Comparison of ENCODE assay signal across 28 mouse cellular contexts in the genomic region with DNA sequence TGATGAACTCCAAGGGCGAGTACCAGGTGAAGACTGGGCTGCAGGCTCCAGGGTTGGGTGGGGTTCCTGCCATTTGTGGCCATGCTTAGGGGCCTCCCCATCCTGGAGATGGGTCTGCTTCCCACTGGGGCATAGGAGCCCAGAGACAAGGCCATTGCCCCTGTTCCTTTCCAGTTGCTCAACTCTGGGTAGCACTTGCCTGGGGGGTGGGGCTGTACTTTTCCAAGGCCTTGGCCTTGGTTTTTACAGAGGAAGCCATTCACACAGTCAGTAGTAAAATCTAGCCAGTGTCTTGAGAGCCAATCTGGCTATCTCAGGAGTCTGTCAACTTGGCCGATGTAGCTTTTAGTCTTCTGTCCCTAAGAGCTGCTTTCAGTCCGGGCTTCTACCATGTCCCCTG. TPM values are rescaled to one million over a fixed set of nuclear protein-coding genes. Genes with fewer than 3 reads are reported as not detected.
DNase-seq lines count a peak whose midpoint lies in the region; ATAC-seq and TF ChIP-seq lines count a peak whose summit lies in the region.
"Had no signal": no experiment of that assay in that cellular context is flagged by ENCODE, and none has a peak within 500 bp of the region (broad histone marks: within the 10 kb centered on the region; RNA-seq: fewer than 3 reads in every experiment).

No protein-coding gene starts in this region.

- H3K9ac ChIP-seq in kidney, embryonic 15.5 days = no peak overlapping the region
- H3K9ac ChIP-seq: forebrain, embryonic 13.5 days; heart, embryonic 12.5 days; hindbrain, embryonic 15.5 days; liver, embryonic 14.5 days; midbrain, embryonic 13.5 days; neural tube, embryonic 13.5 days had no signal

- ATAC-seq in kidney, embryonic 15.5 days (replicated peaks; ENCODE audit: low FRiP score) = no peak
- ATAC-seq: forebrain, embryonic 13.5 days; inflammation-experienced regulatory T-cells, adult 6 months; midbrain, embryonic 13.5 days had no signal

- no peak for TF ChIP-seq POLR2A in kidney, adult 2 months (IDR thresholded peaks at IDR 0.05; ENCODE audit: low read depth, low read length)

- no peak overlapping the region for H3K4me2 ChIP-seq in kidney, embryonic 15.5 days
- H3K4me2 ChIP-seq: forebrain, embryonic 13.5 days; heart, embryonic 12.5 days; hindbrain, embryonic 15.5 days; midbrain, embryonic 13.5 days; neural tube, embryonic 13.5 days had no signal

- DNase-seq in kidney, adult 2 months = no peak
- peak; percentile 90 to 94 for DNase-seq in adrenal gland, adult (ENCODE audit: inconsistent age in 2 of 2, low spot score in 1 of 2)
- peak; percentile 81 for DNase-seq in adrenal gland, postnatal 14 days
- DNase-seq in testis, postnatal 14 days (ENCODE audit: low spot score) = peak; percentile 64
- no peak for DNase-seq in heart, postnatal 10 days
- DNase-seq in kidney, adult 11 months = no peak
- DNase-seq: cerebellum, adult 8-10 months; cerebellum, postnatal 25 days; heart, adult 2 months; kidney, adult 18-20 months; kidney, postnatal 4 days; left cerebral cortex, postnatal 4 days; lung, adult 2 months; lung, postnatal 10 days; thymus, postnatal 14 days had no signal

- TF ChIP-seq CTCF in kidney, adult 2 months (conservative IDR thresholded peaks at IDR 0.05; ENCODE audit: insufficient read depth, insufficient read length, low read depth, low read length) = no peak

- H3K27me3 ChIP-seq in kidney, adult 2 months (replicated peaks; ENCODE audit: control insufficient read depth, insufficient read depth, low read length) = no peaks in the 10 kb centered on the region
- no peaks in the 10 kb centered on the region for H3K27me3 ChIP-seq in kidney, embryonic 15.5 days
- H3K27me3 ChIP-seq: forebrain, embryonic 13.5 days; heart, embryonic 12.5 days; hindbrain, embryonic 15.5 days; midbrain, embryonic 13.5 days; neural tube, embryonic 13.5 days had no signal

- no peaks in the 10 kb centered on the region for H3K9me3 ChIP-seq in kidney, embryonic 15.5 days (replicated peaks)
- H3K9me3 ChIP-seq: forebrain, embryonic 13.5 days; G1E; heart, embryonic 12.5 days; hindbrain, embryonic 10.5 days; hindbrain, embryonic 15.5 days; midbrain, embryonic 13.5 days; neural tube, embryonic 13.5 days had no signal

- peaks cover 4% of the 10 kb centered on the region; the same call in 1 of the 2 replicates for H3K36me3 ChIP-seq in kidney, adult 2 months (ENCODE audit: control insufficient read depth, insufficient read depth, low read length)
- H3K36me3 ChIP-seq in kidney, embryonic 15.5 days = peaks cover 53% of the 10 kb centered on the region

- H3K4me1 ChIP-seq in kidney, adult 2 months (ENCODE audit: control insufficient read depth, insufficient read depth, low read length) = peaks cover 23% of the 10 kb centered on the region
- peaks cover 24% of the 10 kb centered on the region for H3K4me1 ChIP-seq in kidney, embryonic 15.5 days

- H3K4me3 ChIP-seq in kidney, adult 2 months (ENCODE audit: insufficient read depth, low read depth, low read length) = no peak overlapping the region
- no peak overlapping the region for H3K4me3 ChIP-seq in kidney, embryonic 15.5 days (replicated peaks)
- H3K4me3 ChIP-seq: forebrain, embryonic 13.5 days; heart, adult 2 months; heart, embryonic 12.5 days; hindbrain, embryonic 10.5 days; hindbrain, embryonic 15.5 days; midbrain, embryonic 13.5 days; neural tube, embryonic 13.5 days had no signal

- 0 out of 2 replicates have a peak overlapping the region, but pooled peaks have one; percentile 12 for H3K27ac ChIP-seq in kidney, adult 2 months (ENCODE audit: insufficient read depth, low read depth, low read length)
- no peak overlapping the region for H3K27ac ChIP-seq in kidney, embryonic 15.5 days
- H3K27ac ChIP-seq: forebrain, embryonic 13.5 days; heart, adult 2 months; hindbrain, embryonic 15.5 days; kidney, postnatal 0 days; liver, embryonic 14.5 days; macrophage; midbrain, embryonic 13.5 days; neural tube, embryonic 13.5 days had no signal

- 85% methylated on average over 3 of the region's 3 CpGs for WGBS in kidney, adult 2 months
- 92% methylated on average over 3 of the region's 3 CpGs for WGBS in kidney, embryonic 15.5 days

- intact Hi-C loops in heart, postnatal 10 days (cut with DNase I) = no loop called here

RNA-seq across cellular contexts. Expression of gene Slc25a10, which starts 5.8 kb away (rescaled TPM):
- 751 and 939 TPM in 2 replicates for polyA plus RNA-seq in kidney, adult 2 months (2012; rRNA removed)
- polyA plus RNA-seq in kidney, embryonic 15.5 days (2015; fragmentation: Nextera tagmentation; extraction: Ambion mirVana) = 84.6 and 91.9 TPM in 2 replicates
- total RNA-seq in adrenal gland, postnatal 14 days (2021) = 50.7 and 64.4 TPM in 2 replicates
- 10 to 100 TPM; 24.8 to 25.0 TPM for total RNA-seq in heart, postnatal 10 days (2021)

RNA-seq across cellular contexts. Expression of gene Mrpl12, which starts 13.0 kb away (rescaled TPM):
- 282 and 300 TPM in 2 replicates for polyA plus RNA-seq in kidney, adult 2 months (2012; rRNA removed)
- polyA plus RNA-seq in kidney, embryonic 15.5 days (2015; fragmentation: Nextera tagmentation; extraction: Ambion mirVana) = 166 and 172 TPM in 2 replicates
- total RNA-seq in adrenal gland, postnatal 14 days (2021) = 161 TPM in 2 replicates
- 100 to 1,000 TPM; 227 to 233 TPM for total RNA-seq in heart, postnatal 10 days (2021)

RNA-seq across cellular contexts. Expression of gene Arl16, which starts 30.0 kb away (rescaled TPM):
- polyA plus RNA-seq in kidney, adult 2 months (2012; rRNA removed) = 21.1 and 23.8 TPM in 2 replicates
- 42.7 and 53.3 TPM in 2 replicates for polyA plus RNA-seq in kidney, embryonic 15.5 days (2015; fragmentation: Nextera tagmentation; extraction: Ambion mirVana)
- 19.6 and 23.4 TPM in 2 replicates for total RNA-seq in adrenal gland, postnatal 14 days (2021)
- total RNA-seq in heart, postnatal 10 days (2021) = 10 to 100 TPM; 13.6 to 16.5 TPM

RNA-seq across cellular contexts. Expression of gene Gcgr, which starts 33.1 kb away (rescaled TPM):
- polyA plus RNA-seq in kidney, adult 2 months (2012; rRNA removed) = 52.8 and 77.3 TPM in 2 replicates
- polyA plus RNA-seq in kidney, embryonic 15.5 days (2015; fragmentation: Nextera tagmentation; extraction: Ambion mirVana) = 2.4 and 2.6 TPM in 2 replicates
- 2.3 and 11.7 TPM in 2 replicates for total RNA-seq in adrenal gland, postnatal 14 days (2021)
- total RNA-seq in heart, postnatal 10 days (2021) = 1 to 10 TPM; 2.4 to 3.1 TPM
- total RNA-seq: G1E; megakaryocyte-erythroid progenitor cell, adult 5-6 weeks had no signal
- polyA plus RNA-seq: G1E; inflammation-experienced regulatory T-cells, adult 6 months had no signal

RNA-seq across cellular contexts. Expression of gene Ccdc137, which starts 39.5 kb away (rescaled TPM):
- 14.8 and 15.1 TPM in 2 replicates for polyA plus RNA-seq in kidney, adult 2 months (2012; rRNA removed)
- 40.5 and 41.9 TPM in 2 replicates for polyA plus RNA-seq in kidney, embryonic 15.5 days (2015; fragmentation: Nextera tagmentation; extraction: Ambion mirVana)
- 20.6 and 28.1 TPM in 2 replicates for total RNA-seq in adrenal gland, postnatal 14 days (2021)
- total RNA-seq in heart, postnatal 10 days (2021) = 1 to 10 TPM; 6.4 to 7.9 TPM

Comparison
In these comparisons a context has a peak if more than half of its experiments do, and no peak if none do; other contexts are left out.
1. DNase-seq: peak in adrenal gland, adult (2 of 2), adrenal gland, postnatal 14 days (single experiment) and testis, postnatal 14 days (single experiment); none in kidney, adult 2 months (single experiment), heart, postnatal 10 days (0 of 2) and kidney, adult 11 months (single experiment).